Mouse (Mus musculus) megakaryocyte, embryonic 14.5 days (primary cell): ENCODE measurements around the gene Fntb.

Source experiments
- FLI1 ChIP-seq: IDR thresholded peaks from 2 replicates; pipeline ENCODE4 v1.6.1; 2012; ENCODE audit warnings: low read length, inconsistent platforms, mixed read lengths
- GATA1 ChIP-seq: IDR thresholded peaks from 3 replicates; pipeline ENCODE4 v1.6.1; 2012; ENCODE audit warnings: mixed read lengths, low read length, inconsistent platforms, borderline replicate concordance

DNA sequence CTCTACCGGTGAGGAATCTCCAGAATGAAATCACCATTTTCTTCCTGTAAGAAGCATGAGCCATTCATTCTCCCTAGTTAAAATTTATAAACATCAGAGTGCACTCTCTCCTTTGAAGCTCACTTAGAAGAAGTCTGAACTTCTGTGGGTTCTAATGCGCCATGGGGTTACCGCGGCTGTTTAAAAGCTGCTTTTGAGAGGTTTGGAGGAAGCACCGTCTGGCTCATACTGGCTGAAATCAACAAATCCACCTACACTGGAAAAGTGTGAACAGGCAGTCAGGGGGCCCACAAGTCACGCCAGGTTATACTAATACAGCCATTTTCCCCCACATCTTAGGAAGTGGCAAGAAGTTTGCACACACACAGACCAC lies 167.3 kb downstream of the Fntb start:
- TF ChIP-seq GATA1 (no peak), FLI1 (no peak)
